Mouse (Mus musculus): ENCODE results near the gene Gm21913.
"Not testable (repeated sequence)": the region's sequence is repeated elsewhere in the genome, so short reads cannot be mapped to it uniquely, and the experiment has no call there.

Gene Gm21913

GRCm38 (mm10) chrY:74623596-74623995, at the start of gene Gm21913:
Gm21913 (plus strand) TSS chrY:74623896.
- not testable (repeated sequence) for DNase-seq (ENCODE audit: low read depth, low spot score)

Data from CD4-positive helper T cell, adult 2 months (primary cell).